Mouse (Mus musculus) adrenal gland, postnatal 14 days (tissue): ENCODE results near the gene Rbms1. TPM values are rescaled to one million over a fixed set of nuclear protein-coding genes. Genes with fewer than 3 reads are reported as not detected.

Experiments
- DNase-seq: peaks from one replicate; pipeline ENCODE4 v3.0.0; 2021; ENCODE audit warnings: mixed read lengths
- total RNA-seq: library from RNA; stranded (reverse); gene quantifications from 2 replicates; pipeline ENCODE4 v1.2.3, GENCODE M21; 2021

Rbms1 gene
- total RNA-seq, 1 experiment from 2014 or later, result 72.7 TPM

GRCm38 (mm10) chr2:60879141-60879818, 83.7 kb downstream of the Rbms1 start:
- no peak for DNase-seq

- DNase-seq, result peak; percentile 19
Measured at GRCm38 (mm10) chr2:60877543-60878386, 85.2 kb downstream of the Rbms1 start.

- no peak for DNase-seq
Measured at GRCm38 (mm10) chr2:60876891-60877290, 86.1 kb downstream of the Rbms1 start.

- no peak for DNase-seq
Measured at GRCm38 (mm10) chr2:60872095-60872811, 90.7 kb downstream of the Rbms1 start.

- peak; percentile 36 for DNase-seq
Measured at GRCm38 (mm10) chr2:60871001-60871400, 92.0 kb downstream of the Rbms1 start.

GRCm38 (mm10) chr2:60870450-60870849, 92.5 kb downstream of the Rbms1 start:
- DNase-seq, result peak; percentile 24

- DNase-seq, result no peak
Measured at GRCm38 (mm10) chr2:60869001-60869743, 93.8 kb downstream of the Rbms1 start.

- no peak for DNase-seq
Measured at GRCm38 (mm10) chr2:60868060-60868662, 94.8 kb downstream of the Rbms1 start.

- no peak for DNase-seq
Measured at GRCm38 (mm10) chr2:60867304-60867703, 95.7 kb downstream of the Rbms1 start.

- DNase-seq, result no peak
Measured at GRCm38 (mm10) chr2:60865869-60866268, 97.1 kb downstream of the Rbms1 start.

- DNase-seq, result no peak
Measured at GRCm38 (mm10) chr2:60864977-60865376, 98.0 kb downstream of the Rbms1 start.

GRCm38 (mm10) chr2:60864256-60864795, 98.7 kb downstream of the Rbms1 start:
- no peak for DNase-seq

GRCm38 (mm10) chr2:60863827-60864226, 99.2 kb downstream of the Rbms1 start:
- no peak for DNase-seq

GRCm38 (mm10) chr2:60862913-60863711, 99.9 kb downstream of the Rbms1 start:
- no peak for DNase-seq

- no peak for DNase-seq
Measured at GRCm38 (mm10) chr2:60858116-60858515, 104.9 kb downstream of the Rbms1 start.

- DNase-seq, result no peak
Measured at GRCm38 (mm10) chr2:60856097-60856496, 106.9 kb downstream of the Rbms1 start.

- peak; percentile 64 for DNase-seq
Measured at GRCm38 (mm10) chr2:60855006-60855405, 108.0 kb downstream of the Rbms1 start.

- DNase-seq, result no peak
Measured at GRCm38 (mm10) chr2:60851898-60852297, 111.1 kb downstream of the Rbms1 start.

- no peak for DNase-seq
Measured at GRCm38 (mm10) chr2:60851057-60851718, 111.8 kb downstream of the Rbms1 start.

- no peak for DNase-seq
Measured at GRCm38 (mm10) chr2:60848478-60848877, 114.5 kb downstream of the Rbms1 start.
